Mouse (Mus musculus): ENCODE data around the gene Eea1. TPM values are rescaled to one million over a fixed set of nuclear protein-coding genes. Genes with fewer than 3 reads are reported as not detected.
"Not testable (repeated sequence)": the region's sequence is repeated elsewhere in the genome, so short reads cannot be mapped to it uniquely, and the experiment has no call there.

The Eea1 gene
- polyA plus RNA-seq, 1 experiment from 2014 or later = 17.3 TPM

DNA sequence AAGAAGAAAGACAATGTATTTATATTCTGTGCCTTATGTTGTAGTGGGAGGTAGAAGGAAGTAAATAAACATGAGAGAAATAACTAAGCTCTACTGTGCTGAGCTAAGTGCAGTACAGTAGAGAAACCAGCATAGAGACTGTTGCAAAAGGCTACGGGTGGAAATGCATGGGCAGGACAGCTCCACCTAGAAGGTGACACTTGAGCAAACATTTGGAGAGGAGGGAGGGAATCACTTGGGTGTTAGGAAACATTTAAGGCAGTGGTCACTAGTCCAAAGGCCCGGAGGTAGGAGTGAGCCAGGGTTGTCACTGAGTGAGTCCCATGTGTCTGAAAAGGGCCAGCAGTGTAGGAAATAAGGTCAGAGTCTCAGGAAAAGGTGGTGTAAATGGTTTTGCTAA, 77.0 kb downstream of the Eea1 start:
- peaks cover 11% of the 10 kb centered on the region; the same call in 1 of the 2 replicates for H3K36me3 ChIP-seq
- H3K27me3 ChIP-seq = no peaks in the 10 kb centered on the region
- no peak for ATAC-seq (replicated peaks)
- H3K9me3 ChIP-seq = no peaks in the 10 kb centered on the region
- no peak overlapping the region for H3K4me3 ChIP-seq
- H3K4me2 ChIP-seq (replicated peaks) = no peak overlapping the region
- H3K9ac ChIP-seq (replicated peaks) = no peak overlapping the region
- WGBS = 98% methylated on average over 2 of the region's 2 CpGs
- H3K27ac ChIP-seq (replicated peaks) = no peak overlapping the region
- H3K4me1 ChIP-seq = no peaks in the 10 kb centered on the region

DNA sequence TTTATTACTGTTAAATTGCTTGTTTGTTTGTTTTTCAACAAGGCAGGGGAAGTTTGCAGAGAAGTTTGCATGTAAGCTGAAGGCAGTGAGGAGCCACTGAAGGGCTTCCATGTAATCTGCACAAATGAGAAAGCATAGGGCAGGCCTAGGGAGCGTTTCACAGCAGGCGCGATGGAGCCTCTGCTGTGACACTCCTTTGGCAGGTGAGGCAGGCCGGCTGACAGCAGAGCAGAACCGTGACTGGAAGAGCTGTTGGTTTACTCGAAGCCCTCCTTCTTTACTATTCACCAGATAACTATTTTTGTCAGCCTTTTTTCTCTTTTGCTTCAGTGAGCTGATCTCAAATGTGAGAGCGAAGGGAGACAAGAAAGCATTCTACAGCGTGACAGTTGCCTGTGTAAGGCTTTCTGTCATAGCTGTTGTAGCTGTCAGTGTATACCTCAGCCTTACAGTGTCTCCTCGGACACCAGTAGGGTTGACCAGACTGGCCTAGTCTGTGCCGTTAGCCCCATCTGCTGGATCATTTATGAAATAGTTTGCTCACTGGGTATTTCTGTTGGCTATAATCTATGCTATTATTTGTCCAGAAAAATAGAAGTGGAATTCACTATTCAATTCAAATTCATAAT, 93.0 kb downstream of the Eea1 start:
- H3K27me3 ChIP-seq = no peaks in the 10 kb centered on the region
- H3K4me3 ChIP-seq = no peak overlapping the region
- no peaks in the 10 kb centered on the region for H3K9me3 ChIP-seq
- H3K4me1 ChIP-seq = no peaks in the 10 kb centered on the region
- H3K36me3 ChIP-seq = peaks cover 5% of the 10 kb centered on the region; the same call in 1 of the 2 replicates
- ATAC-seq (replicated peaks) = peak; percentile 81
- H3K9ac ChIP-seq (replicated peaks) = no peak overlapping the region
- H3K4me2 ChIP-seq (replicated peaks) = no peak overlapping the region
- 45% methylated on average over 10 of the region's 10 CpGs for WGBS
- no peak overlapping the region for H3K27ac ChIP-seq (replicated peaks)

DNA sequence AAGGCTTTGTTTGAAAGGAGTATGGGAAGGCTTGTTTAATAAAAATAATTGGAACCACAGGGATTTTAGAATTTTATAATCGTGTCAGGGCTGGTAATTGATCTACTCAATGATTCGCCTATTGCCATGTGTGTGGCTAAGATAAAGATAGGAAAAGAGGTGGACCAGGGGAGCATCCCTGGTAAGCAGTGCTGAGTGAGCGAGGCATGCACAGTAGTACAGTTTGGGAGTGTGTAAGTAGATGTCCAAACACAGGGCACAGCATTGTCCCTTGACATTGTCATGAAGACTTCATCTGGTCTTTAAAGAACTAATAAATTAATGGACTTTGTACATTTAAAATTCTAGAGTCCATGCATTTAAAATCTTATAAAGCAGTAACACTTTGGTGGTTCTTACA, 93.7 kb downstream of the Eea1 start:
- H3K27ac ChIP-seq (replicated peaks) = no peak overlapping the region
- no peak overlapping the region for H3K4me3 ChIP-seq
- H3K4me1 ChIP-seq = no peaks in the 10 kb centered on the region
- H3K9me3 ChIP-seq = no peaks in the 10 kb centered on the region
- H3K9ac ChIP-seq (replicated peaks) = no peak overlapping the region
- WGBS = 87% methylated on average over 3 of the region's 3 CpGs
- peaks cover 11% of the 10 kb centered on the region for H3K36me3 ChIP-seq
- no peak overlapping the region for H3K4me2 ChIP-seq (replicated peaks)
- no peaks in the 10 kb centered on the region for H3K27me3 ChIP-seq
- no peak for ATAC-seq (replicated peaks)

DNA sequence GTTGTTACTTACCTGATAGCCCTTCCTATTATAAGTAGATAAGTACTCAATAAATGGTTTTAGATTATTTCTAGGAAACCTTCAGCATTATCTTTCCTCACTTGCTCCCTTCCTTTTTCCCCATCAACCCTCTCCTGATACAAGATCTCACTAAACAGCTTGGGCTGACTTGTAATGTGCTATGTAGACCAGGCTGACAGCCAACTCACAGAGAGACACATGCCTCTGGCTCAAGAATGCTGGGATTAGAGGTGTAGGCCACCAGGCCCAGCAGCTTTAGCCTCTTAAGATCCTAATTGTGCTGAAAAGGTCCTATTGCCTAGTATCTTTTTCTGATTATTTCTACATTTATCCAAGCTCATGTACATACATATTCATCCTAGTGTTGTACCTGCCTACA, 95.5 kb downstream of the Eea1 start:
- ATAC-seq (replicated peaks) = no peak
- Histone ChIP-seq H3K4me2 (replicated peaks) (no peak overlapping the region), H3K9ac (replicated peaks) (no peak overlapping the region), H3K27me3 (no peaks in the 10 kb centered on the region), H3K36me3 (peaks cover 20% of the 10 kb centered on the region), H3K27ac (replicated peaks) (no peak overlapping the region), H3K9me3 (no peaks in the 10 kb centered on the region), H3K4me3 (no peak overlapping the region), H3K4me1 (no peaks in the 10 kb centered on the region)

DNA sequence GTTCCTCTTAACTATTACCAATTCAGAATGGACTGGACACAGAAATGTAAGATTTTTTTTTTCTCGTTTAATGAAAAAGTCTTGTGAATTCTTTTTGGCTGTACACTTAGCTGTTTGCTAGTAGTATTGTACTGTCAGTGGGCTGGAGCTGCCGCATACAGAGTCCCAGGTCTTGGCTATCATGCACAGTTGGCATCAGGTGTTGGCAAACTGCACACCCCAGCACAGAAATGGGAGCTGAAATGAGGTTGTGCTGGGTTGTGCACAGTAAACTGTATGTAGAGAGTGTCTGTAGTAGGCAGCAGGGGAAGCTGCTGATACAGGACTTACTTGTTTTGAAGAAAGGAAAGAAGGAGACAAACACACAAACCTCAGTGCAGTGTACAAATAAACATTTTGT, 103.8 kb downstream of the Eea1 start:
- Histone ChIP-seq H3K27ac (replicated peaks) (no peak overlapping the region), H3K27me3 (no peaks in the 10 kb centered on the region), H3K4me3 (no peak overlapping the region), H3K36me3 (peaks cover 13% of the 10 kb centered on the region), H3K9me3 (no peaks in the 10 kb centered on the region), H3K4me1 (no peaks in the 10 kb centered on the region), H3K4me2 (replicated peaks) (no peak overlapping the region), H3K9ac (replicated peaks) (no peak overlapping the region)
- WGBS = 74% methylated on average over 2 of the region's 2 CpGs
- ATAC-seq (replicated peaks) = no peak

DNA sequence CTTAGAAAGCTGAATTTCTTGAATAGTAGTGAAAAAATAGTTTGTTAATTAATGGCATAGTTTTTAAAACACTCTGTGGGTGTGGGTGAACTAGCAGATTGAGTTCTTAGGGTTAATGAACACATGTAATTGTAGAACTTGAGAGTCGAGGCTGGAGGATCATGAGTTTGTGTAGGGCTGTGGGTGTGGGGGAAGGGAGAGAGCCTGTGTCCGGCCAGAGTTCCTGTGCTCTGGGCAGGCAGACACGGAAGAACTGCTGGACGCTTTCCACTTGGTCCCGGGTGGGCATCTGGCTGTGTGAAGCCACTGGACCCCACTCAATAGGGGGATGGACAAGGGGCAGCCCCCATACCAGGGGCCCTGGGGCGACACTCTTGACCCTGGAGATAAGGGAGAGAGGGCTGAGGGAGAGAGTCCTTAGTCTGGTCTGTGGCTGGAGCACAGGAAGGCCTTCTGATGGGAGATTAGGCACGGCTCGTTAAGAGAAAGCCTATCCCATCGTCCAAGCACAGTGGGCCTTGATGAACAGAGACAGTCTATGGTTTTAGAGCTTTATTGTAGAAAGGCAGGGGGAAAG, 107.6 kb downstream of the Eea1 start:
- 44% methylated on average over 9 of the region's 9 CpGs for WGBS

DNA sequence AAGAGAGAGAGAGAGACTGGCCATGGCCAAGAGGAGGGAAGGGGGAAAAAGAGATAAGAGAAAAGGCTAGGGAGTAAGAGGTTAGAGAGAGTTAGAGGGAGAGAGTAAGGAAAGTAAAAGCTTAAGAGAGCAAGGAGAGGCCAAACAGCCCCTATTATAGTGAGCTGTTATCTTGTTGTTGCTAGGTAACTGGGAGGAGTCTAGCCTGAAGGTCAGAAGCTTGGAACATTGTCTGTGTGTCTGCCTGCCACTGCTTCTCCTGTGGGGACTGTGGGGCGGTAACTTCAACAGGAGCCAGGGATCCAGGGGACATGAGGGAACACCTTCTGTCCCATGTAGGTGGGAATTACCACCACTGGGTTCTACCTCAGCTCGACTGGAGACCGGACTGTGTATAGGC, 108.1 kb downstream of the Eea1 start:
- Histone ChIP-seq H3K4me1 (no peaks in the 10 kb centered on the region), H3K27me3 (no peaks in the 10 kb centered on the region), H3K27ac (replicated peaks) (no peak overlapping the region), H3K4me2 (replicated peaks) (no peak overlapping the region), H3K4me3 (no peak overlapping the region), H3K9ac (replicated peaks) (no peak overlapping the region), H3K9me3 (no peaks in the 10 kb centered on the region), H3K36me3 (no peaks in the 10 kb centered on the region)
- WGBS = 79% methylated on average over 3 of the region's 3 CpGs
- ATAC-seq (replicated peaks) = no peak

More for the DNA sequence above, 107.6 kb downstream of the Eea1 start:
- Histone ChIP-seq H3K27ac (replicated peaks) (no peak overlapping the region), H3K9me3 (no peaks in the 10 kb centered on the region), H3K4me2 (replicated peaks) (no peak overlapping the region), H3K27me3 (no peaks in the 10 kb centered on the region), H3K4me3 (no peak overlapping the region), H3K36me3 (no peaks in the 10 kb centered on the region), H3K9ac (replicated peaks) (no peak overlapping the region), H3K4me1 (no peaks in the 10 kb centered on the region)
- no peak for ATAC-seq (replicated peaks)

DNA sequence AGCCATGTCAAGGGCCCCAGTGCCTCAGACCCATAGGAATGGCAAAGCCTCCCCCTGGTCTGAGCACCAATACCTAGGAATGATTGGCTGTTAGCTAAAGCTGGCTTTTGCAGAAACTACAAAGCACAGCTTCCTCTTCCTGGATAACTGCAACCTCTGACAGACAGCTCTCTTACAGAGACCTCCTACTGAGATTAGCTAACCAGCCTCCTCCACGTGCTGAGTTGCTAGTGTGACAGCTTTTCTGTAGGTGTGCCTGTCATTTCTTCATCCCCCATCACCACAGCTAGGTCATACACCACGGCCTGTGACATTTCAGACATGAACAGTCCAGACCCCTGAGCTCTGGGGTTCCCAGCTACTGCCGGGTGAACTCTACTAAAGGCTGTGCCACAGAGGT, 126.9 kb downstream of the Eea1 start:
- no peak overlapping the region for H3K4me3 ChIP-seq
- ATAC-seq (replicated peaks) = no peak
- no peaks in the 10 kb centered on the region for H3K9me3 ChIP-seq
- no peak overlapping the region for H3K9ac ChIP-seq (replicated peaks)
- no peaks in the 10 kb centered on the region for H3K27me3 ChIP-seq
- H3K36me3 ChIP-seq = no peaks in the 10 kb centered on the region
- 50% methylated on average over 3 of the region's 3 CpGs for WGBS
- no peaks in the 10 kb centered on the region for H3K4me1 ChIP-seq
- H3K4me2 ChIP-seq (replicated peaks) = no peak overlapping the region
- no peak overlapping the region for H3K27ac ChIP-seq (replicated peaks)

DNA sequence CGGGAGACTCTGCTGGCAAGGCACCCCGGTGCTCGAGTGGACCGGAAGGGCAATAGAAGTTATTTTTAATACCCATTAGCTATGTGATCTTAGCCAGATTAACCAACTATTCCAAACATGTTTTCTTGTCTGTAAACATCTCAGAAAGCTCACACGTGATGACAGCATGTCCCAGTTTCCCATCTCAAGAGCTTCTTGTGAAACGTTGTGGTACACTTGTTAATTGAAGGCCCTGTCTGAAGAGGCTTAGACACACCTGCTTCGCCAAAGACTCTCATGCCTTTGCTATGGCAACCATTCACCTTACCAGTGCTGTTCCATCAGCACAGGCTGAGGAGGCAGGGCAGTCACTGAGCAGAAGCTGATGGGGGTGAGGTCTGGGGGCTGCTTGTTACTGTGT, 133.9 kb downstream of the Eea1 start:
- no peaks in the 10 kb centered on the region for H3K27me3 ChIP-seq
- H3K9ac ChIP-seq (replicated peaks) = no peak overlapping the region
- 84% methylated on average over 7 of the region's 7 CpGs for WGBS
- no peaks in the 10 kb centered on the region for H3K36me3 ChIP-seq
- H3K4me1 ChIP-seq = peaks cover 14% of the 10 kb centered on the region; the same call in 1 of the 2 replicates
- no peak overlapping the region for H3K4me3 ChIP-seq
- H3K27ac ChIP-seq (replicated peaks) = no peak overlapping the region
- ATAC-seq (replicated peaks) = no peak
- H3K4me2 ChIP-seq (replicated peaks) = no peak overlapping the region
- H3K9me3 ChIP-seq = no peaks in the 10 kb centered on the region

DNA sequence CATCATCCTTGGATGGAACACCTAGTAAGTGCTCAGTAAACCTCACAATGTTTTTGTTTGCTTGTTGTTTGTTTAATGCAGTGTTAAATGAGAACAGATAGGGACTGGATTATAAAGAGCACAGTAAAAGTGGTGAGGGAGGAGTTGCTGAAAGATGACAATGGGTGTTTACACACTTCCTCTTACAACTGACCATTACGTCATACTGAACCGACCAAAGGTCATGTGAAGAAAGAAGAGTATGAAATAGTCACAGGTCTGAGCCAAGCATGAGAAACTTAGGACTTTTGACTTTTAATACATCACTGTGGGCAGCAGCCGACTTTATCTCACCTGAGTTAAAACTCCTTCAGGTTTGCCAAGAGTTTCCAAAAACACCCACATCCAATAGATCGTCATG, 135.0 kb downstream of the Eea1 start:
- Histone ChIP-seq H3K4me3 (no peak overlapping the region), H3K27me3 (no peaks in the 10 kb centered on the region), H3K4me1 (peaks cover 14% of the 10 kb centered on the region; the same call in 1 of the 2 replicates), H3K4me2 (replicated peaks) (no peak overlapping the region), H3K9me3 (no peaks in the 10 kb centered on the region), H3K9ac (replicated peaks) (no peak overlapping the region), H3K27ac (replicated peaks) (no peak overlapping the region), H3K36me3 (no peaks in the 10 kb centered on the region)
- WGBS = 75% methylated on average over 4 of the region's 4 CpGs
- no peak for ATAC-seq (replicated peaks)

DNA sequence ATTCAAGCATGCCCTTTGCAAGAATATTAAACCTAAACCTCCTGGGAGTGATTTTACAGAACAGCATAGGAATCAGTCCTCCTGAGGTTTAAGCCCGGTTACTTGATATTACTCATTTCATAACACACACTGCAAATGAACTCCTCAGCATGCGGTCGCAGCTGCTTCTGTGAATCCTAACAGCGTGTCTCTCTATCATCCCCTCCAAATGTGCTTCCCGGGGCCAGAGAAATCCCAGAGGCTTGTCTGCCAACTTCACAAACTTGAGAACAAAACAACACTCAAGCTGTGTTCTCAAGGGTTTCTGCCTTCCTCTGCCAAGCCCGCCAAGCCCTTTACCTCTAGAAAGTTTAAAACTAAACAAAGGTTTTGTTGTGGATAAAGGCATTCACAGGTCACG, 135.4 kb downstream of the Eea1 start:
- no peak for ATAC-seq (replicated peaks)
- Histone ChIP-seq H3K4me1 (peaks cover 14% of the 10 kb centered on the region; the same call in 1 of the 2 replicates), H3K27me3 (no peaks in the 10 kb centered on the region), H3K4me2 (replicated peaks) (no peak overlapping the region), H3K9me3 (no peaks in the 10 kb centered on the region), H3K4me3 (no peak overlapping the region), H3K9ac (replicated peaks) (no peak overlapping the region), H3K36me3 (no peaks in the 10 kb centered on the region), H3K27ac (replicated peaks) (no peak overlapping the region)
- 19% methylated on average over 7 of the region's 7 CpGs for WGBS

DNA sequence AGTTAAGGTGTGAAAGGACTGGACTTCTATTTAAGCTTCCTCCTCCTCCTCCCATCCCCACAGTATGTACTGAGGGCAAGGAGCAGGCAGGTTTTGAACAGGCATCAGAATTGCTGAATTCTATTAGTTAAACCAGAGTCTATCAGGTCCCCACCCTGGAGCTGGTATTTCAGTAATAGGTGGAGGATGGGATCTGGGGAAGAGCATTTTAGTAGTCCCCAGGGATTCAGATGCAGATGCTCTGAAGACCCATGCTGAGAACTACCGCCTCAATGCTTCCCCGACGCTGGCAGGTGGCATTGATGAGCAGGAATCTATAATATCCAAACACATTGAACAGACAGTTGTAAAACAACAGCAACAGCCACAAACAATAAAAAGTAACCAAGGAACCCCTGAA, 136.0 kb downstream of the Eea1 start:
- H3K9ac ChIP-seq (replicated peaks) = no peak overlapping the region
- no peak for ATAC-seq (replicated peaks)
- no peaks in the 10 kb centered on the region for H3K36me3 ChIP-seq
- no peak overlapping the region for H3K27ac ChIP-seq (replicated peaks)
- no peak overlapping the region for H3K4me2 ChIP-seq (replicated peaks)
- H3K27me3 ChIP-seq = no peaks in the 10 kb centered on the region
- no peak overlapping the region for H3K4me3 ChIP-seq
- 60% methylated on average over 3 of the region's 3 CpGs for WGBS
- no peaks in the 10 kb centered on the region for H3K9me3 ChIP-seq
- H3K4me1 ChIP-seq = peaks cover 14% of the 10 kb centered on the region; the same call in 1 of the 2 replicates

DNA sequence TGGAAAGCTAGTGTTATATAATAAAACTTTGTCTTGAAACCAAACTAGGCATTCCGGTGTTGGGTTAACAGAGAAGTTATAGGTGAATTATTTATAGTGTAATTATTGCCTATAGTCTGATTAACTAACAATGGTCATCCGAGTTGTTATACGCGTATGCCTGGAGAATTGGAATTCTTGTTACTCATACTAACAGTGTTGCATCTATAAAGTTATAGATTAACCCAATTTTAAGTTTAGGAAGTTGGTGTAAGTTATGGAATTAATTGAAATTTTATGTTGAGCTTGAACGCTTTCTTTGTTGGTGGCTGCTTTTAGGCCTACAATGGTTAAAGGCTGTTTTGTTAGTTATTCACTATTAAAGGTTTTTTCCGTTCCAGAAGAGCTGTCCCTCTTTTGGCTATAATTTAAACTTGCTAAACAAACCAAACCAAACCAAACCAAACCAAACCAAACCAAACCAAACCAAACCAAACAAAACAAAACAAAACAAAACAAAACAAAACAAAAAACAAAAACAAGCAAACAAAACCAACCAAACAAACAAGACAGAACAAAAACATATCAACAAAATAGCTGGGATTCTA, 137.1 kb downstream of the Eea1 start:
- H3K9me3 ChIP-seq; H3K4me3 ChIP-seq; H3K27me3 ChIP-seq; H3K27ac ChIP-seq (replicated peaks); H3K9ac ChIP-seq (replicated peaks); H3K36me3 ChIP-seq; H3K4me2 ChIP-seq (replicated peaks): not testable (repeated sequence)
- WGBS = 83% methylated on average over 6 of the region's 6 CpGs
- H3K4me1 ChIP-seq = peaks cover 14% of the 10 kb centered on the region; the same call in 1 of the 2 replicates
- peak; percentile 100 for ATAC-seq (replicated peaks)
